Mouse (Mus musculus) hindbrain, embryonic 11.5 days (tissue): ENCODE data around the gene Masp1. TPM values are rescaled to one million over a fixed set of nuclear protein-coding genes. Genes with fewer than 3 reads are reported as not detected.

ENCODE experiments used
- ATAC-seq: fragments of 200-750 bp; cut with Nextera tagmentation; 2 replicates; pipeline ENCODE4 v1.8.0; 2017; ENCODE audit warnings: mild to moderate bottlenecking, moderate TSS enrichment, moderate library complexity; ENCODE audit not compliant: low FRiP score
- DNase-seq: peaks from one replicate; pipeline ENCODE4 v3.0.0-alpha.2; 2015; ENCODE audit warnings: low spot score
- H3K27ac ChIP-seq: fragments of 300-500 bp; sonication (generic); 2 replicates; pipeline ENCODE4 v1.5.1; 2014; ENCODE audit warnings: mild to moderate bottlenecking, low read depth, low read length
- H3K27me3 ChIP-seq: fragments of 300-500 bp; sonication (generic); 2 replicates; pipeline ENCODE4 v1.6.1; 2014; ENCODE audit warnings: mild to moderate bottlenecking, low read length, moderate library complexity, mixed read lengths; ENCODE audit not compliant: control insufficient read depth, insufficient read depth
- H3K36me3 ChIP-seq: fragments of 300-500 bp; sonication (generic); 2 replicates; pipeline ENCODE4 v1.6.1; 2014; ENCODE audit warnings: mild to moderate bottlenecking, low read length, moderate library complexity, mixed read lengths; ENCODE audit not compliant: control insufficient read depth, insufficient read depth
- H3K4me1 ChIP-seq: fragments of 300-500 bp; sonication (generic); replicated peaks from 2 replicates; pipeline ENCODE4 v1.6.1; 2014; ENCODE audit warnings: low read length, mixed read lengths; ENCODE audit not compliant: control insufficient read depth, insufficient read depth
- H3K4me2 ChIP-seq: fragments of 300-500 bp; sonication (generic); replicated peaks from 2 replicates; pipeline ENCODE4 v1.6.1; 2014; ENCODE audit warnings: mild to moderate bottlenecking, low read depth, low read length
- H3K4me3 ChIP-seq: fragments of 300-500 bp; sonication (generic); 2 replicates; pipeline ENCODE4 v1.5.1; 2014; ENCODE audit warnings: low read depth, low read length
- H3K9ac ChIP-seq: fragments of 300-500 bp; sonication (generic); 2 replicates; pipeline ENCODE4 v1.6.1; 2014; ENCODE audit warnings: low read depth, low read length
- H3K9me3 ChIP-seq: fragments of 300-500 bp; sonication (generic); 2 replicates; pipeline ENCODE4 v1.6.1; 2016; ENCODE audit warnings: low read length; ENCODE audit not compliant: control insufficient read depth
- WGBS: fragments of 180-500 bp; shearing (Covaris S2); extraction: QIAGEN DNeasy Blood & Tissue Kit; methylation state at CpG from one replicate; pipeline ENCODE4 v1.1.7; 2014; 5-methylcytosine and 5-hydroxymethylcytosine counted together
- polyA plus RNA-seq: library from polyadenylated mRNA; unstranded; fragments of >200 nt; fragmentation: Nextera tagmentation; extraction: Ambion mirVana; gene quantifications from 2 replicates; pipeline ENCODE4 v1.2.1, GENCODE M21; 2014

The Masp1 gene
- polyA plus RNA-seq, 1 experiment from 2014 or later = 24.4 TPM

GRCm38 (mm10) chr16:23412930-23413329, 107.7 kb downstream of the Masp1 start:
- peaks cover 9% of the 10 kb centered on the region for H3K4me1 ChIP-seq
- H3K9ac ChIP-seq = no peak overlapping the region
- no peak overlapping the region for H3K4me3 ChIP-seq
- no peaks in the 10 kb centered on the region for H3K9me3 ChIP-seq
- H3K27me3 ChIP-seq = no peaks in the 10 kb centered on the region
- 84% methylated on average over 6 of the region's 6 CpGs for WGBS
- no peak overlapping the region for H3K4me2 ChIP-seq
- no peak for DNase-seq
- no peak overlapping the region for H3K27ac ChIP-seq
- no peak for ATAC-seq
- H3K36me3 ChIP-seq = no peaks in the 10 kb centered on the region

- no peak overlapping the region for H3K27ac ChIP-seq
- no peak overlapping the region for H3K4me3 ChIP-seq
- WGBS = 51% methylated on average over 8 of the region's 8 CpGs
- no peaks in the 10 kb centered on the region for H3K4me1 ChIP-seq
- H3K36me3 ChIP-seq = no peaks in the 10 kb centered on the region
- H3K9me3 ChIP-seq = no peaks in the 10 kb centered on the region
- H3K4me2 ChIP-seq = no peak overlapping the region
- no peaks in the 10 kb centered on the region for H3K27me3 ChIP-seq
- ATAC-seq (no peak), DNase-seq (peak; percentile 86)
- H3K9ac ChIP-seq = no peak overlapping the region
Measured at GRCm38 (mm10) chr16:23403008-23403755, 117.4 kb downstream of the Masp1 start.

GRCm38 (mm10) chr16:23401959-23402358, 118.7 kb downstream of the Masp1 start:
- Histone ChIP-seq H3K9ac (no peak overlapping the region), H3K36me3 (no peaks in the 10 kb centered on the region), H3K4me1 (no peaks in the 10 kb centered on the region), H3K27ac (no peak overlapping the region), H3K27me3 (no peaks in the 10 kb centered on the region), H3K4me3 (no peak overlapping the region), H3K4me2 (no peak overlapping the region), H3K9me3 (no peaks in the 10 kb centered on the region)
- ATAC-seq (no peak), DNase-seq (no peak)
- WGBS = 67% methylated on average over 3 of the region's 3 CpGs

DNA sequence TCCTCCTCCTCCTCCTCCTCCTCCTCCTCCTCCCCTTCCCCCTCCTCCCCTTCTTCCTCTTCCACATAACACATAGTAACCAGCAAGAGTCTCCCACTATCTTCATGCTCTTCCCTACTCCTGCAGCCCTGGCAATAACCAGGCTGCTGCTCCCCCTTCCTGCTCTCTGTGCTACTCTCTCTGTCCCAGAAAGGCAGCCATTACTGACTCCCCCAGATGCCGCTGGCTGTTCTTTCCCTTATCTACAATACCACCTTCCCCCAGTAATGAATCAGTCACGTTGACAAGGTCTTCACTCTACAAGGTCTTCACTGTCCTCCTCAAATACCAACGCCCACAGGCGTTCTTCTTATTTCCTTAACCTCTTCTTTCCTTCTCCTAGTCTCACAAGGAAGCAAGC, 119.2 kb downstream of the Masp1 start:
- WGBS = 68% methylated on average over 4 of the region's 4 CpGs
- no peak overlapping the region for H3K4me2 ChIP-seq
- H3K27me3 ChIP-seq = no peaks in the 10 kb centered on the region
- H3K36me3 ChIP-seq = no peaks in the 10 kb centered on the region
- no peaks in the 10 kb centered on the region for H3K9me3 ChIP-seq
- H3K9ac ChIP-seq = no peak overlapping the region
- H3K4me3 ChIP-seq = no peak overlapping the region
- H3K4me1 ChIP-seq = no peaks in the 10 kb centered on the region
- DNase-seq (no peak), ATAC-seq (no peak)
- no peak overlapping the region for H3K27ac ChIP-seq

Other genes with a start within 250 kb of the Masp1 start
- gene Rtp1, start 91.7 kb downstream of the Masp1 start, polyA plus RNA-seq = not detected in 2 replicates
- gene Rtp4, start 524 bp downstream of the Masp1 start, polyA plus RNA-seq = 2.7 and 3.1 TPM in 2 replicates